Mouse (Mus musculus) hindbrain, embryonic 15.5 days (tissue): ENCODE measurements around the gene Gpc6. TPM values are rescaled to one million over a fixed set of nuclear protein-coding genes. Genes with fewer than 3 reads are reported as not detected.

Experiments
- ATAC-seq: fragments of 200-750 bp; cut with Nextera tagmentation; 2 replicates; pipeline ENCODE4 v1.8.0; 2017; ENCODE audit warnings: low read depth, moderate number of reproducible peaks, moderate TSS enrichment; ENCODE audit not compliant: low FRiP score
- H3K27ac ChIP-seq: fragments of 300-500 bp; sonication (generic); replicated peaks from 2 replicates; pipeline ENCODE4 v1.5.1; 2015; ENCODE audit warnings: mild to moderate bottlenecking, inconsistent platforms
- H3K27me3 ChIP-seq: fragments of 300-500 bp; sonication (generic); 2 replicates; pipeline ENCODE4 v1.6.1; 2015; ENCODE audit warnings: control low read depth, inconsistent platforms
- H3K36me3 ChIP-seq: fragments of 300-500 bp; sonication (generic); 2 replicates; pipeline ENCODE4 v1.6.1; 2015; ENCODE audit warnings: control low read depth, inconsistent platforms
- H3K4me1 ChIP-seq: fragments of 300-500 bp; sonication (generic); replicated peaks from 2 replicates; pipeline ENCODE4 v1.6.1; 2015; ENCODE audit warnings: control low read depth, inconsistent platforms
- H3K4me2 ChIP-seq: fragments of 300-500 bp; sonication (generic); 2 replicates; pipeline ENCODE4 v1.6.1; 2015; ENCODE audit warnings: moderate library complexity, mild to moderate bottlenecking, inconsistent platforms
- H3K4me3 ChIP-seq: fragments of 300-500 bp; sonication (generic); 2 replicates; pipeline ENCODE4 v1.5.1; 2015; ENCODE audit warnings: mild to moderate bottlenecking, inconsistent platforms
- H3K9ac ChIP-seq: fragments of 300-500 bp; sonication (generic); 2 replicates; pipeline ENCODE4 v1.6.1; 2015; ENCODE audit warnings: inconsistent platforms
- H3K9me3 ChIP-seq: fragments of 300-500 bp; sonication (generic); 2 replicates; pipeline ENCODE4 v1.6.1; 2016; ENCODE audit warnings: control low read depth, inconsistent platforms
- WGBS: fragments of 180-500 bp; shearing (Covaris S2); methylation state at CpG from one replicate; pipeline ENCODE4 v1.1.7; 2015; 5-methylcytosine and 5-hydroxymethylcytosine counted together
- polyA plus RNA-seq: library from polyadenylated mRNA; unstranded; fragments of >200 nt; fragmentation: Nextera tagmentation; extraction: Ambion mirVana; gene quantifications from 2 replicates; pipeline ENCODE4 v1.2.1, GENCODE M21; 2015

Gpc6 gene
- polyA plus RNA-seq, 1 experiment from 2014 or later: 19.6 TPM

DNA sequence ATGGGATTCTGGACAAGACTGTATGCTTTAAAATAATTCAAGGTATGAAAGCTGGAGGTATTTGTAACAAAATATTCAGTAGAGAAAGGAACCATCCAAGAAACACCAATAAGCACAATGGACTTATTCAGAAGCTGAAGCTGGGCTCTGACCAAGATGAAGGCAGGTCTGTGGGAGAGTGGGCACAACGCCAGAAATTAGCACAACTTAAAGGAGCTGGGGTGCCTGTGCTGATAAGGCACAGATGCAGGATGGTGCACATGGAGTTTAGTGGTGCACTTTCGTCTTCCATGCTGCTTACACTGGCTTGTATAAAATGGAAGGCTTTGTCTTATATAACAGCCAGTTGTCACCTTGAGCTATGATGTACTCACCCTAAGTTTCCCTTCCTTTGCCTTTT, 276.9 kb downstream of the Gpc6 start:
- no peaks in the 10 kb centered on the region for H3K9me3 ChIP-seq
- no peak overlapping the region for H3K9ac ChIP-seq
- no peak overlapping the region for H3K4me2 ChIP-seq
- WGBS: 73% methylated on average over 2 of the region's 2 CpGs
- H3K27ac ChIP-seq: no peak overlapping the region
- H3K4me3 ChIP-seq: no peak overlapping the region
- H3K36me3 ChIP-seq: no peaks in the 10 kb centered on the region
- ATAC-seq: no peak
- H3K27me3 ChIP-seq: no peaks in the 10 kb centered on the region
- H3K4me1 ChIP-seq: no peaks in the 10 kb centered on the region

DNA sequence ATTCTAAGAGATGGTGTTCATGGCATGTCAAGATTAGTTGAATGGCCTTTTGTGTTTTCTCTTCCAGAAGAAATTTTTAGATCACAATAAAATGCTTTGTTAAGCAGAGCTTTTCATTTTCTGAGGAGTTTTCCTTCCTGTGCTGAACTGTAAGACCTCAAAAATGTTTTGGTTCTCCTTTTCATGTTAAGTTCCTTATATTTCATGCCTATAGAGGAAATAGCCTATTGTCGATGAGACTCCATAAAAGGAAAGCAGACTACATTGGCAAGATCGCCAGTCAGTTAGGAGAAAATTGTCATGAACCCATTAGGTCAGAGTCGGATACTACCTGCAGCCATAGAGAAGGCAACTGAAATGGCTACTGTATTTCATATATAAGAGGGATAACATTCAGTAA, 278.8 kb downstream of the Gpc6 start:
- 94% methylated on average over 3 of the region's 3 CpGs for WGBS
- H3K27ac ChIP-seq: no peak overlapping the region
- H3K4me3 ChIP-seq: no peak overlapping the region
- no peaks in the 10 kb centered on the region for H3K27me3 ChIP-seq
- no peak for ATAC-seq
- H3K4me1 ChIP-seq: no peaks in the 10 kb centered on the region
- no peaks in the 10 kb centered on the region for H3K36me3 ChIP-seq
- no peak overlapping the region for H3K9ac ChIP-seq
- H3K9me3 ChIP-seq: no peaks in the 10 kb centered on the region
- H3K4me2 ChIP-seq: no peak overlapping the region

DNA sequence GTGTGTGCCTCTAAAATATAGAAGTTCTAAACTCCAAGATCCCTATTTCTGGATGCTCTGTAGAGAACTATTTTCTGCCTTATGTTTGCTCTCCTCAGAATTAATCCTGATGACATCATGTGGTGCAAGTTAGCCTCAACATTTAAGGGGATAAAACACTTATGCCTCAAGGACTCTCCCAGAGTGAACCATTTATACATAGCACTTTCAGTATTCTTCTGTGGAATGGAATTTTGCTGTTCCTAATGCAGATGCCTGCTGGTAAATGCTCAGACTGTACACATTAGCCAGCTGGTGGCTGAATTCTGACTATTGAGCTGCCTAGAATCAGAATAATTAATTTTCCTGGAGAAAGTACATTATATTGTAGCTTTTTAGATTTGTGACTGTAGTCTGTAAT, 289.3 kb downstream of the Gpc6 start:
- H3K4me1 ChIP-seq: no peaks in the 10 kb centered on the region
- H3K4me3 ChIP-seq: no peak overlapping the region
- no peak overlapping the region for H3K4me2 ChIP-seq
- no peaks in the 10 kb centered on the region for H3K9me3 ChIP-seq
- H3K27me3 ChIP-seq: no peaks in the 10 kb centered on the region
- H3K36me3 ChIP-seq: no peaks in the 10 kb centered on the region
- no peak for ATAC-seq
- no peak overlapping the region for H3K27ac ChIP-seq
- H3K9ac ChIP-seq: no peak overlapping the region

DNA sequence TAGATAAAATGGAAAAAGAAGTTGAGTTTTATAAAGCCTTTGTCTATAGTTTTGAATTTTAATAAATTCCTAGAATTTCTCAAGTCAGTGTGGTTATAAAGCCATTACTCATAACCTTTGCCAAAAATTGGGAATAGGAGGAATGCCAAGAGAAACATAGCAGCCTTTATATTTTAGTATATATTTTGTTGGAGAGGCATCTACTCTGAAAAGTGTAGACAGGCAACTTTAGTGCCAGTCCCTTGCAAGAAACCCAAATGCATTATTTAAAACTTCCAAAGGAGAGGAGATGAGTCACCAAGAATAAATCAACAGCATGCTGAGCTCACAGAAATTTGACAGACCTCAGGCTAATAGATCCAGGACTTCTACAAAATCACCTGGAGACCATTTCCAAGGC, 301.8 kb downstream of the Gpc6 start:
- no peak overlapping the region for H3K4me3 ChIP-seq
- H3K27ac ChIP-seq: no peak overlapping the region
- H3K27me3 ChIP-seq: no peaks in the 10 kb centered on the region
- H3K4me1 ChIP-seq: no peaks in the 10 kb centered on the region
- no peak for ATAC-seq
- H3K4me2 ChIP-seq: no peak overlapping the region
- H3K36me3 ChIP-seq: no peaks in the 10 kb centered on the region
- no peaks in the 10 kb centered on the region for H3K9me3 ChIP-seq
- no peak overlapping the region for H3K9ac ChIP-seq

DNA sequence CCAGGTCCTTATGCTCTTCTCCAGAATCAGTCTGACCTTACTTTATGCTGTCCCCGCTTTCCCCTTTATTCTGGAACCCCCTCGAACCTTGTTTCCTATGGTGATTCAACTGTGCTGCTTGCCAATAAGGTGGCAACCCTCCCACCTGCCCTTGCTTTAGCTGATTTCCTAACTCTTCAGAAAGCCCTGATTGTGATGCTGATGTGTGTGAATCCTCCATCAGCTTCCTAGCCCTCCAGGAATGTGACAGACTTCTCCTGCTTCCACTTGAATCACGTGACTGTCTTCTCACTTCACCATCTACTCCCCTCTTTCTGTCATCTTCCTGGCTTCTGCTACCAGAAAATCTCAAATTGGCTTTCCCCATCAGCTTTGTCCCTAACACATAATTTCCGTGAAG, 305.4 kb downstream of the Gpc6 start:
- Histone ChIP-seq H3K27ac (no peak overlapping the region), H3K27me3 (no peaks in the 10 kb centered on the region), H3K9me3 (no peaks in the 10 kb centered on the region), H3K4me2 (no peak overlapping the region), H3K36me3 (no peaks in the 10 kb centered on the region), H3K9ac (no peak overlapping the region), H3K4me3 (no peak overlapping the region), H3K4me1 (no peaks in the 10 kb centered on the region)
- no peak for ATAC-seq
- 67% methylated on average over 4 of the region's 4 CpGs for WGBS

DNA sequence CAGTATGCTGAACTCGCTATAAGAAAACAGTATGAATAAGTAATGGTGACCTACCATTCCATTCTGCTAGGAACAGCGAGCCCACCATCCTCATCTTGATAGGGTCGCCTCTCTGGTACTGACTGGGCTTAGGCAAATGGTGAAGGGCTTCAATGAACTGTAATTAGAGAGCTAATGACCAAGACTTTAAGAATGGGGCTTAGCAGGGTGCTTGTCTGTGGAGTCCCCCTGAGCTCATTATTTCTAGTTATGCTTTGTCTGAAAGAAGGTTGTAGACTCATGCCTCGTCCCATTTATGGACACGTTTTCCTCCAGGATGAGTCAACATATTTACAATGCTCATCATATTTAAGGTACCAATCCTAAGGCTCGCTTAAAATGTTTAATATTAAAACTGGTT, 313.1 kb downstream of the Gpc6 start:
- Histone ChIP-seq H3K9me3 (no peaks in the 10 kb centered on the region), H3K4me3 (no peak overlapping the region), H3K4me2 (no peak overlapping the region), H3K9ac (no peak overlapping the region), H3K27me3 (no peaks in the 10 kb centered on the region), H3K36me3 (no peaks in the 10 kb centered on the region), H3K4me1 (no peaks in the 10 kb centered on the region), H3K27ac (no peak overlapping the region)
- 85% methylated on average over 6 of the region's 6 CpGs for WGBS
- ATAC-seq: no peak

DNA sequence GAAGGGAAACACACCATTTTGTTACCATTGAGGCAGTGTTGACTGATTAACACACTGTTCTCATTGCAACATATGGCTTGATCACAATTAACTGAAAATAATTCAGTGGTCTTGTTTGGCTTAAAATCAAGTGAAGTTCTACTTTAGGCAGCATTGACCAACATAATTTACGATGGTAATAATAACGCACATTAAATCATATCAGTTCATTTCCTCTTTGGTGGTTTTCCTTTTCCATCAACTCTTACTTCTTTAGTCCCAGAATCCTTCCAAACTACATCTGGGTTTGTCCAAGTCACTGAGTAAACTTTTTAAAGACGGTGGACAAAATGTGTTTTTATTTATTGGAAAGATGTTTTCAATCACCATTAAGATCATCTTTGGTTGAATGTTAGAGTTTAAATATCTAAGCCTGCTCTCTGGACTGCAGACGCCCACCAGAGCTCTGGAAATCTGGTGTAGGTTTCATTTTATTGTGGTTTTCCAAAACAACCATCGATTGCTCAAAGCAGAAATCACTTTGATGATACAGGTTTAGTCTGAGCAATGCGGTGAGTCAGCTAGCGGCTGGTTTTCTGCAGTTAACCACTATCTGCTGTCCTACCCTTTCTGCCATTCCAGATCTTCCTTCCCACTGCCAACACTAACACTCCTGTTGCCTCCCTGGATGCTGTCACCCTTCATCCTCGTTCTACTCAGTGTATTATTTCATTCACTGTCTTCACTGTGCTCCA, 314.7 kb downstream of the Gpc6 start:
- no peaks in the 10 kb centered on the region for H3K27me3 ChIP-seq
- no peak overlapping the region for H3K4me2 ChIP-seq
- H3K27ac ChIP-seq: no peak overlapping the region
- ATAC-seq: no peak
- H3K4me3 ChIP-seq: no peak overlapping the region
- no peaks in the 10 kb centered on the region for H3K9me3 ChIP-seq
- H3K9ac ChIP-seq: no peak overlapping the region
- 94% methylated on average over 8 of the region's 8 CpGs for WGBS
- H3K4me1 ChIP-seq: no peaks in the 10 kb centered on the region
- no peaks in the 10 kb centered on the region for H3K36me3 ChIP-seq

DNA sequence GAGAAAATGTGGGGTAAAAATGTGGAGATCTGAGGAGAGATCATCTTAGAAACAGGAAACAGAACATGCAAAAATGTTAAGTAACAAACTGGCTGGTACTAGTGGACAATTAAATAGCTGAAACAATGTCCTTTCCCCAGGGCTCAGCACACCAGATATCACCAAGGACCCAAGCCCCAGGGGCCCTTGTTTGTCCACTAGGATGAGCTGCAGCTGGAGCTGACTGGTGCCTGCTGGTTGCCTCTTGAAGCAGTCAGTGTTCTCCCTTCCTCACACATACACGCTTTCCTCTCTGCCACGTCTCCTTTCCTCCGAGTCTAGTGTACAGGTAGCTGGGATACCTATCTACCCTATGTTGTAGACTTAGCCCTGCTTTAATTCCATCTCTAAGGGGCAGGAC, 320.5 kb downstream of the Gpc6 start:
- no peak for ATAC-seq
- H3K4me3 ChIP-seq: no peak overlapping the region
- WGBS: 95% methylated on average over 3 of the region's 3 CpGs

DNA sequence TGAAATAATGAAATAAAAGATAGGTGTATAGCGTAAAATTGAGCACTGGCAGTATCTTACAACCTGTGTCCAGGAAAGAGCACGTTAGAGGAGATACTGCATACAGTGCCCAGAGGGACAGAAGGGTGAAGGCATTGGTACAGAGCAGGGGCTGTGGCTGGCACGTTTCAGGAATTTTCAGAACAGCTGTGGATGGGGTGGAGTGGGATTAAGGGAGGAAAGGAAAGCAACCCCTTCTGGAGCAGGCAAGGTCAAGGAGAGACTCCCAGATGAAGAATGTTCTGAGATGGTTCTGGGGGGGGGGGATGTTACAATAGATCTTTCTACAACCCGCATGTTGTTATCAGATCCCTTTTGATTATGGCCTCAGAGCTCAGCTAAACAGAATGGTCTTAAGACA, 331.1 kb downstream of the Gpc6 start:
- no peaks in the 10 kb centered on the region for H3K9me3 ChIP-seq

More for the DNA sequence above, 320.5 kb downstream of the Gpc6 start:
- Histone ChIP-seq H3K9ac (no peak overlapping the region), H3K27ac (no peak overlapping the region), H3K4me2 (no peak overlapping the region), H3K27me3 (no peaks in the 10 kb centered on the region), H3K9me3 (no peaks in the 10 kb centered on the region), H3K36me3 (no peaks in the 10 kb centered on the region), H3K4me1 (no peaks in the 10 kb centered on the region)

DNA sequence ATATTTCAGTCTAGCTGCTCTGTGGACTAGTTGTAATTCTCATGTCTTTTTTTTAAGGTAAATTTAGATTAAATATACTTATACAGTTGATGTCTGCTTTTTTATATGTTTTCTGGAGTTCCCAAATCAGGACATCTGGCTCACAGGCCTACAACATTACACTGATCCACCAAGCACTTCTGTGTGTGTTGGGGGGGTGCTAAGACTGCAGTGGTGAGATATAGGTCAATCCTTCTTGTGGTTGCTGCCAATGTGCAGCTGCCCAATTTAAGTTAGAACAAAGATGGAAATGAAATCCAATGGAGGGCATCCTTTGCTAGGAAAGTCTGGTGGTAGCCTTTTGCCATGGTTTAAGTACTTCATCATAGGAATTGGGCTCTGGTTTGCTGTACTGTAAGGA, 340.5 kb downstream of the Gpc6 start:
- no peak overlapping the region for H3K27ac ChIP-seq
- H3K9me3 ChIP-seq: no peaks in the 10 kb centered on the region
- no peak for ATAC-seq
- no peak overlapping the region for H3K4me2 ChIP-seq
- no peaks in the 10 kb centered on the region for H3K4me1 ChIP-seq
- H3K9ac ChIP-seq: no peak overlapping the region
- no peak overlapping the region for H3K4me3 ChIP-seq
- no peaks in the 10 kb centered on the region for H3K27me3 ChIP-seq
- no peaks in the 10 kb centered on the region for H3K36me3 ChIP-seq

More for the DNA sequence above, 331.1 kb downstream of the Gpc6 start:
- H3K4me2 ChIP-seq: no peak overlapping the region
- no peak overlapping the region for H3K9ac ChIP-seq
- 87% methylated on average over 4 of the region's 4 CpGs for WGBS
- H3K27me3 ChIP-seq: no peaks in the 10 kb centered on the region
- no peaks in the 10 kb centered on the region for H3K4me1 ChIP-seq
- ATAC-seq: no peak
- no peak overlapping the region for H3K27ac ChIP-seq
- no peak overlapping the region for H3K4me3 ChIP-seq
- H3K36me3 ChIP-seq: no peaks in the 10 kb centered on the region

DNA sequence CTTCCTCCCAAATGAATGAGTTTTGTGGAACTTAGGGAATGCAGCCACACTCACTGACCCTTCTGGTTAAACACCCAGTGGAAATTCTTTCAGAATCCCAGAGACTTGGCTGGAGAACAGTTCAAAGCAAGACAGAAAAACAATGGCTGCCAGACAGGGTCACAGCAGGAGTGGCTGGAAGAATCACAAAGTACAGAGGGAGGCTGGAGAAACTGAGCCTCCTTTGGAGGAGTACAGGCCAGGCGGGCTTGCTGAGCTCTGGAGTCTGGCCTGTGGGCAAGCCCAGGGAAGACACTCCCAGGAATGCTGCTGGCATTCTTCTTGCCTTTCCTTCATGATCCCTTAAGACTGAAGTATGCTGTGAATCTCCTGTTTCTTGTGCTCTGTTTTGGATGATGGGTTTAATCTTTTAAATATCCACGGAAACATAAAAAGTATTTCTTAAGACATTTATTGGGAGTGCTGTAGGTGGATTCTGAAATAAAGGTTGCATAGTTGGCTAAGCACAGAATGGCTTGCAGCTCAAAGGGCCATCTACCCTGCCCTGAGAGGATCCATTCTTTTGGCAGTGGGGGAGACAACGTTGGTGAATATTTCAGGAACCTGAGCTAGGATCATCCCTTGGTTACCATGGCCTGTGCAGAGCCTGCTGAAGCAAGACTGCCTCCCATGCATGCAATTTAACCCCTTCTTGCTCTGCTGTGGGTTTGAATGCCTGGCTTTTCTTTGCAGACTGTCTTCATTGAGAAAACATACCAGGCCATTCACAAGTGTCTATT, 342.9 kb downstream of the Gpc6 start:
- no peaks in the 10 kb centered on the region for H3K4me1 ChIP-seq
- H3K4me2 ChIP-seq: no peak overlapping the region
- H3K27me3 ChIP-seq: no peaks in the 10 kb centered on the region
- H3K4me3 ChIP-seq: no peak overlapping the region
- 21% methylated on average over 3 of the region's 3 CpGs for WGBS
- no peaks in the 10 kb centered on the region for H3K36me3 ChIP-seq
- no peak for ATAC-seq
- H3K9ac ChIP-seq: no peak overlapping the region
- H3K9me3 ChIP-seq: no peaks in the 10 kb centered on the region
- H3K27ac ChIP-seq: no peak overlapping the region

DNA sequence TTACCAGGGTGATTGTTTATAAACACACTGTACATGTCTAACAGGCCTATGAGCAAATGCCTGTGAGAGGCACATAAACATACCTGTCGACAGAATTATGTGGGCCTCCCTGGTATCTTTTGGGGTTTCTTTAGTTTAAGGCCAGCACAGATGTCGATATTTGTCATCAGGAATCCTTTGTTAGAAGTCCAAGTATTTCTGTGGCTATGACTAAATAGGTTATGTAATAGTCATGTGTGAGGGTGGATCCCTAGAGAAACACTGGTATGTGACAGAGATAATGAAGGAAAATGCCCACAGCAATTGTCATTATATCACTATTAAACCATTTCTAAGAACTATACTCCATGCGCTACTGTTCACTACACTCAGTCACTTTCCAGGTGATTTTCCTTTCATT, 358.5 kb downstream of the Gpc6 start:
- H3K4me2 ChIP-seq: no peak overlapping the region
- no peaks in the 10 kb centered on the region for H3K9me3 ChIP-seq
- H3K4me3 ChIP-seq: no peak overlapping the region
- no peak overlapping the region for H3K27ac ChIP-seq
- WGBS: 94% methylated on average over 3 of the region's 3 CpGs
- no peaks in the 10 kb centered on the region for H3K4me1 ChIP-seq
- no peak overlapping the region for H3K9ac ChIP-seq
- H3K36me3 ChIP-seq: no peaks in the 10 kb centered on the region
- H3K27me3 ChIP-seq: no peaks in the 10 kb centered on the region
- ATAC-seq: no peak

DNA sequence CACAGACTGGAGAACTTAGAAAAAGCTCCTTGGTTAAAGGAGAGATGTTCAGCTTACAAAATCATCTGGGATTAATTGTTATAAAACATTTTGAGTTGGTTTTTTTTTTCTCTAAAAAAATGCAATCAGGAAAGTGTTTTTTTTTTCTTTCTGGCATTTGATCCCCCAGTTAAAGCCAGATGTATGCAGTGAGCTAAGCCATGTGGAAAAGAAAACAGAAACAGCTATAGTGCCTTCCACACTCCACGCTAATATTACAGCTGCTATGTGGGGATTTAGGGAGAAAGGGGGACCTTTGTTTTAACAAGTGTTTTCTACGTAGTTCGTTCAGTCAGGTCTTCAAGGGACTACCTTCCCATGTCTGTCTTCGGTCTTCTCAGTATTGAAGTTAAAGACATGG, 368.6 kb downstream of the Gpc6 start:
- Histone ChIP-seq H3K4me1 (no peaks in the 10 kb centered on the region), H3K9me3 (no peaks in the 10 kb centered on the region), H3K4me2 (no peak overlapping the region), H3K27me3 (no peaks in the 10 kb centered on the region), H3K4me3 (no peak overlapping the region), H3K27ac (no peak overlapping the region), H3K36me3 (no peaks in the 10 kb centered on the region), H3K9ac (no peak overlapping the region)
- ATAC-seq: no peak
- 86% methylated on average over 4 of the region's 4 CpGs for WGBS
